Mouse (Mus musculus): Measurements from ENCODE around the gene Mmel1. TPM values are rescaled to one million over a fixed set of nuclear protein-coding genes. Genes with fewer than 3 reads are reported as not detected.
A peak's percentile ranks its signal among the peaks of the same experiment; 100 is the strongest.

Gene Mmel1
- polyA plus RNA-seq, 1 experiment from 2014 or later: not detected

DNA sequence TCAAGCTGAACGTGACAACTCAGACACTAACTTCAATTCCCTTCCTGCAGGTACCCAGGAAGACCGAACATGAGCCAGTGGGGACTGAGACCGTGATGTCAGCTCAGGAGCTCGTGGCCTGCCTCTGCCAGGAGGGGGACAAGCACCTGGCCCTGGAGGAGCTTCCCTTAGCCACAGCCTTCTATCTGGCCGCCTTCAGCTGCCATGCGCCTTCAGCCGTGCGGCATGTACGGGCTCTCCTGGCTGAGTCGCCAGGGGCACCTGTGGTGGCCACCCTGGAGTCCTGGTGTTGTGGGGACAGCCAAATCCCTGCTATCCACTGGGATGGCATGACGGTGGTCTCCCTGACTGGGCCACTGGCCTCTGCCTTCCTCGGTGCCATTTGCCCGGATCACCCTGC lies 30.6 kb upstream of the Mmel1 start:
- ATAC-seq (replicated peaks; ENCODE audit: low FRiP score, low TSS enrichment, low read depth): peak; percentile 23; the same call in 1 of the 2 replicates

DNA sequence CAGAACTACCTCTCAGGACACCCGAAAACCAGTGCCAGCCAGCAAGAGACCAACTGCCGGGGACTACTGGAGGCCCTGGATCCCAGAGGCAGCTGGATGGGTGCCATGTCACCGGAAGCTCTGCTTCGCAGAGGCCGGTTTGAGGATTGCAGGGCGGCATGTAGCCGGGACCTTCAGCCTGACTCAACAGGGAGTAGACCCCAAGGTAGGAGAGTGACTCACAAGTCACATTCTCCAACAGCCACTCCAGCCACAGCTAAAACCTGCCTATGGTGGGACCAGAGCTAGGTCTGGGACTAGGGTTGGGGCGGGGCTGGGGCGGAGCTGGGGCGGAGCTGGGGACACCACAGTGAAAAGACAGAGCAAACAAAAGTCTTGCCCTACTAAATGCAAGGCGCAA lies 30.0 kb upstream of the Mmel1 start:
- Histone ChIP-seq H3K9me3 (ENCODE audit: control insufficient read depth, low read length) (no peaks in the 10 kb centered on the region), H3K4me2 (ENCODE audit: low read length) (no peak overlapping the region), H3K27me3 (replicated peaks; ENCODE audit: control insufficient read depth, insufficient read depth, low read length) (no peaks in the 10 kb centered on the region), H3K4me1 (replicated peaks; ENCODE audit: control insufficient read depth, insufficient read depth, low read length) (no peaks in the 10 kb centered on the region), H3K27ac (ENCODE audit: low read depth) (no peak overlapping the region), H3K36me3 (ENCODE audit: control insufficient read depth, insufficient read depth, low read length) (no peaks in the 10 kb centered on the region), H3K9ac (ENCODE audit: low read length) (no peak overlapping the region), H3K4me3 (ENCODE audit: low read depth, low read length) (no peak overlapping the region)
- DNase-seq (ENCODE audit: low spot score) (no peak), ATAC-seq (replicated peaks; ENCODE audit: low FRiP score, low TSS enrichment, low read depth) (peak; percentile 75)
- WGBS: 50% methylated on average over 11 of the region's 11 CpGs

More for the DNA sequence above, 30.6 kb upstream of the Mmel1 start:
- DNase-seq (ENCODE audit: low spot score): no peak
- Histone ChIP-seq H3K4me3 (ENCODE audit: low read depth, low read length) (no peak overlapping the region), H3K36me3 (ENCODE audit: control insufficient read depth, insufficient read depth, low read length) (no peaks in the 10 kb centered on the region), H3K27ac (ENCODE audit: low read depth) (no peak overlapping the region), H3K4me2 (ENCODE audit: low read length) (no peak overlapping the region), H3K9ac (ENCODE audit: low read length) (no peak overlapping the region), H3K9me3 (ENCODE audit: control insufficient read depth, low read length) (no peaks in the 10 kb centered on the region), H3K4me1 (replicated peaks; ENCODE audit: control insufficient read depth, insufficient read depth, low read length) (no peaks in the 10 kb centered on the region), H3K27me3 (replicated peaks; ENCODE audit: control insufficient read depth, insufficient read depth, low read length) (no peaks in the 10 kb centered on the region)
- WGBS: 89% methylated on average over 13 of the region's 13 CpGs

DNA sequence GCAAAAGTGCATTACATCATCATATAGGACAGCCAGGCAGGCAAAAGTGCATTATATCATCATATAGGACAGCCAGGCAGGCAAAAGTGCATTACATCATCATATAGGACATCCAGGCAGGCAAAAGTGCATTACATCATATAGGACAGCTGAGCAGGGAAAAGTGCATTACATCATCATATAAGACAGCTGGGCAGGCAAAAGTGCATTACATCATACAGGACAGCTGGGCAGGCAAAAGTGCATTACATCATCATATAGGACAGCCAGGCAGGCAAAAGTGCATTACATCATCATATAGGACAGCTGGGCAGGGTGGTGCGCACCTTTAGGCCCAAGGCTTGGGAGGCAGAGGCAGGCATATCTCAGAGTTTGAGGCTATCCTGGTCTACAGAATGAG lies 16.7 kb upstream of the Mmel1 start:
- Histone ChIP-seq H3K27me3 (replicated peaks; ENCODE audit: control insufficient read depth, insufficient read depth, low read length) (peaks cover 28% of the 10 kb centered on the region), H3K4me3 (ENCODE audit: low read depth, low read length) (no peak overlapping the region), H3K36me3 (ENCODE audit: control insufficient read depth, insufficient read depth, low read length) (no peaks in the 10 kb centered on the region), H3K4me1 (replicated peaks; ENCODE audit: control insufficient read depth, insufficient read depth, low read length) (0 out of 2 replicates have a peak, but pooled peaks cover 3% of the 10 kb centered on the region), H3K4me2 (ENCODE audit: low read length) (no peak overlapping the region), H3K27ac (ENCODE audit: low read depth) (no peak overlapping the region), H3K9me3 (ENCODE audit: control insufficient read depth, low read length) (no peaks in the 10 kb centered on the region), H3K9ac (ENCODE audit: low read length) (no peak overlapping the region)
- ATAC-seq (replicated peaks; ENCODE audit: low FRiP score, low TSS enrichment, low read depth) (no peak), DNase-seq (ENCODE audit: low spot score) (no peak)
- 92% methylated on average over 1 of the region's 1 CpGs for WGBS

DNA sequence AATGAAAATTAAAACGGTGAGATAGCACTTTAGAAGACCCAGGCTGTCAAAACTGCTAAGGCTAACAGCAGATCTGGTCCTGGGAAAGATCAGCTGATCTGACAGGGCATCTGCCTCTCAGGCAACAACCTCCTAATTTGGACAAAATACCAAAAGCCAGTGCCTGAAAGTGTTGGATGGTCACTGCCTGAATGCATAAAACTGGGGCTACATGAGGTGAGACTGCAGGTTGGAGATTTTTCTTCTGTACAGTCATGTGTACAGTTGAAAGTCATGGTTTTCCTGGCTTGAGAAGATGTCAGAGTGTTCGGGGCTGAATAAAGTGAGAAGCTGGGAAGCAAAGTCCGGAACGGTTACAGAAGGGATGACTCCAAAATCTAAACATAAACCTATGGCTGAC lies 15.5 kb upstream of the Mmel1 start:
- no peak for DNase-seq (ENCODE audit: low spot score)

DNA sequence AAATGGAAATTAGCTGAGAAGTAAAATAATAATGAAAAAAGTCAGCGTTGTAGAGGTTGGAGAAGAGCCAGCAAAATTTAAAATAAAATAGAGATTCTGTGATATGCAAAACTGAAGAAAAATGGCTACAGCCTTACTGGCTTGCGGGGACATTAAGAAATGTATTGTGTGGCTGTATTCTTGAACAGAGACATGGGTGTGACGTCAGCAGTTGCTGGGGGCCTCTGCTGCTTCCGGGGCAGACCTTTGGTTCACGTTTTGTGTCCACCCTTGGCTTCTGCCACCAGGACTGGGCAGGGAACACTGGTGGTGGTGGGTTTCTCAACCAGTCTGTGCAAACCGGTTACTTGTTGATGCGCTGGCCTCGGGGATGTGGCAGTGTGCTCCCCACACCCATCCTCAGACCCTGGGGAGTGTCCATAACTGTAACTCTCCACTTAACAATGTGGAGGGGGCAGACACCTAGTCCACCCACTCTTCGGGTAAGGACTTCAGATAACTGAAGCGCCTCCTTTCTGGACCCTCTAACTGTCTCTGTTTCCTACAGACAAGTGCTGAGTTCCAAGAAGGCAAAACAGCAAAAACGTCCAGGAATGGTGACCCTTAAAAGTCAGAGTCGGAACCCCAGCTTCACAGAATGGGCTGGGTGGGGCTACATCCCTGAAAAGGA lies 14.6 kb upstream of the Mmel1 start:
- Histone ChIP-seq H3K27me3 (replicated peaks; ENCODE audit: control insufficient read depth, insufficient read depth, low read length) (peaks cover 28% of the 10 kb centered on the region), H3K9me3 (ENCODE audit: control insufficient read depth, low read length) (no peaks in the 10 kb centered on the region), H3K4me1 (replicated peaks; ENCODE audit: control insufficient read depth, insufficient read depth, low read length) (0 out of 2 replicates have a peak, but pooled peaks cover 3% of the 10 kb centered on the region), H3K36me3 (ENCODE audit: control insufficient read depth, insufficient read depth, low read length) (no peaks in the 10 kb centered on the region), H3K4me3 (ENCODE audit: low read depth, low read length) (no peak overlapping the region), H3K9ac (ENCODE audit: low read length) (no peak overlapping the region), H3K4me2 (ENCODE audit: low read length) (no peak overlapping the region), H3K27ac (ENCODE audit: low read depth) (no peak overlapping the region)
- DNase-seq (ENCODE audit: low spot score): no peak
- no peak for ATAC-seq (replicated peaks; ENCODE audit: low FRiP score, low TSS enrichment, low read depth)
- WGBS: 54% methylated on average over 12 of the region's 12 CpGs

More for the DNA sequence above, 15.5 kb upstream of the Mmel1 start:
- WGBS: 60% methylated on average over 4 of the region's 4 CpGs
- Histone ChIP-seq H3K36me3 (ENCODE audit: control insufficient read depth, insufficient read depth, low read length) (no peaks in the 10 kb centered on the region), H3K27ac (ENCODE audit: low read depth) (no peak overlapping the region), H3K9me3 (ENCODE audit: control insufficient read depth, low read length) (no peaks in the 10 kb centered on the region), H3K4me3 (ENCODE audit: low read depth, low read length) (no peak overlapping the region), H3K4me1 (replicated peaks; ENCODE audit: control insufficient read depth, insufficient read depth, low read length) (0 out of 2 replicates have a peak, but pooled peaks cover 3% of the 10 kb centered on the region), H3K27me3 (replicated peaks; ENCODE audit: control insufficient read depth, insufficient read depth, low read length) (peaks cover 28% of the 10 kb centered on the region), H3K9ac (ENCODE audit: low read length) (no peak overlapping the region), H3K4me2 (ENCODE audit: low read length) (no peak overlapping the region)
- ATAC-seq (replicated peaks; ENCODE audit: low FRiP score, low TSS enrichment, low read depth): no peak

DNA sequence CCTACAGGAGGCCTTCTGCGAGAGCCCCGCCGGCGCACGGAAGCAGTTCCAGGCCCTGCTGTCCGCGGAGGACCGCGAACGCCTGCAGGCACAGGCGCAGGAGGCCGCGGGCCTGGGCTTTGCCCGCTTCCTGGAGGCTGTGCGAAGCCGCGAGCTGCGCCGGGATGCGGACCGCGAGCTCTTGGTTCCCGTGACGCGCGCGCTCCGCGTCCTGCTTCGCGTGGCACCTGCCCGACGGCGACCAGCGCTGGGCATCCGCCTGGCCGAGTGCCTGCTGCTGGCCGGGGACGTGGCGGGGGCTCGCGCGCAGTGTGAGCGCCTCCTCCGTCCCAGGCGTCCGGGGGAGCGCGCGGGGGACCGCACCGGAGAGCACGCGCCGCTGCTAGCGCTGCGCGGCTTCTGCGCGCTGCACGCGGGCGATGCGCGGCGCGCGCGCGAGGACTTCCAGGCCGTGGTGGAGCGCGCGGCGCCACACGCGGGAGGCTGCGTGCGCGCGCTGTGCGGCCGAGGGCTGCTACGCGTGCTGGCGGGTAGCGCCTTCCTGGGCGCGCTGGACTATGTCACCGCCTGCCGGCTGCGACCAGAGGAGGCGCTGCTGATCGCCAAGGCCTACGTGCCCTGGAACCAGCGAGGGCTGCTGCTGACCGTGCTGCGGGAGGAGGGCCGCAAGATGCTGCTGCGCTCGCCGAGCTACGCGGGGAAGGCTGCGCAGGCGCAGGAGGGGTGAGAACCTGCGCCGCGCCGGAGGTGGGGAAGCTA lies 13.5 kb upstream of the Mmel1 start:
- H3K36me3 ChIP-seq (ENCODE audit: control insufficient read depth, insufficient read depth, low read length): no peaks in the 10 kb centered on the region
- ATAC-seq (replicated peaks; ENCODE audit: low FRiP score, low TSS enrichment, low read depth): peak; percentile 92
- H3K27me3 ChIP-seq (replicated peaks; ENCODE audit: control insufficient read depth, insufficient read depth, low read length): peaks cover 28% of the 10 kb centered on the region
- no peaks in the 10 kb centered on the region for H3K9me3 ChIP-seq (ENCODE audit: control insufficient read depth, low read length)
- H3K9ac ChIP-seq (ENCODE audit: low read length): peak overlapping the region; percentile 35
- peak overlapping the region; percentile 72 for H3K4me2 ChIP-seq (ENCODE audit: low read length)
- H3K4me1 ChIP-seq (replicated peaks; ENCODE audit: control insufficient read depth, insufficient read depth, low read length): 0 out of 2 replicates have a peak, but pooled peaks cover 3% of the 10 kb centered on the region
- peak overlapping the region; percentile 43 for H3K4me3 ChIP-seq (ENCODE audit: low read depth, low read length)
- DNase-seq (ENCODE audit: low spot score): peak; percentile 88
- H3K27ac ChIP-seq (ENCODE audit: low read depth): no peak overlapping the region
- under 1% methylated on average over 110 of the region's 110 CpGs for WGBS

DNA sequence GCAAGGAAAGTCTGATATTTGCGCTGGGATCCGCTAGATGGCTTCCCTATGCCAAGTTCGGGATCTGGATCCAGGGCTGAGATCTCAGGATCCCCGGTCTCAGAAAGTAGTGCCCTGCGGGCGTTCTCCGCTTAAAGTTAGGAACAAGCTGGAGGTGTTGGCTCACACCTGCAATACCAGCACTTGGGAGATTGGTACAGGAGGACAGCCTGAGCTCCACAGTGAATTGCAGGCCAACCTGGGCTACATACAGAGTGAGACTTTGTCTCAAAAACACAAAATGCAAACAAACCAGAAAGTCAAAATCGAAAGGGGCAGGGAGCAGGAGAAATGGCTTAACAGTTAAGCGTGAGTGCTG lies 12.9 kb upstream of the Mmel1 start:
- H3K4me2 ChIP-seq (ENCODE audit: low read length): peak overlapping the region; percentile 72
- H3K4me3 ChIP-seq (ENCODE audit: low read depth, low read length): peak overlapping the region; percentile 43
- DNase-seq (ENCODE audit: low spot score): no peak
- H3K9ac ChIP-seq (ENCODE audit: low read length): peak overlapping the region; percentile 35
- H3K36me3 ChIP-seq (ENCODE audit: control insufficient read depth, insufficient read depth, low read length): no peaks in the 10 kb centered on the region
- 0 out of 2 replicates have a peak, but pooled peaks cover 3% of the 10 kb centered on the region for H3K4me1 ChIP-seq (replicated peaks; ENCODE audit: control insufficient read depth, insufficient read depth, low read length)
- H3K9me3 ChIP-seq (ENCODE audit: control insufficient read depth, low read length): no peaks in the 10 kb centered on the region
- H3K27ac ChIP-seq (ENCODE audit: low read depth): no peak overlapping the region
- ATAC-seq (replicated peaks; ENCODE audit: low FRiP score, low TSS enrichment, low read depth): no peak
- peaks cover 28% of the 10 kb centered on the region for H3K27me3 ChIP-seq (replicated peaks; ENCODE audit: control insufficient read depth, insufficient read depth, low read length)
- WGBS: 16% methylated on average over 9 of the region's 9 CpGs

DNA sequence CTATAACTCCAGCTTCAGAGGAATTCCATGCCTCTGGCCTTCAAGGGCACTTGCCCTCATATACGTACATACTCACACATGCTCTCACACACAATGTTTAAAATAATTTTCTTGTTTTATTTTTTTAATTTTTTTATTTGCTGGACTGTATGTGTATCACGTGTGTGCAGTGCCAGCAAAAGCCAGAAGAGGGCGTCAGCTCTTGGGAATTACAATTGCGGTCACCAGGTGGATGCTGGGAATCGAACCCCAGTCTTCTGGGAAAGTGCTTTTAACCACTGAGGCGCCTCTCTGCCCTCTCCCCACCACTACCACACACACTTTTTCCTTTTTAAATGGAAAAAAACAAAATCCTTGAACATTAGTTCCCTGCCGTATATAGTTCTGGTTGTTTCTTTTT lies 12.5 kb upstream of the Mmel1 start:
- no peak overlapping the region; the same call in 1 of the 2 replicates for H3K4me3 ChIP-seq (ENCODE audit: low read depth, low read length)
- 0 out of 2 replicates have a peak, but pooled peaks cover 3% of the 10 kb centered on the region for H3K4me1 ChIP-seq (replicated peaks; ENCODE audit: control insufficient read depth, insufficient read depth, low read length)
- H3K27me3 ChIP-seq (replicated peaks; ENCODE audit: control insufficient read depth, insufficient read depth, low read length): peaks cover 28% of the 10 kb centered on the region
- no peak for ATAC-seq (replicated peaks; ENCODE audit: low FRiP score, low TSS enrichment, low read depth)
- no peak overlapping the region for H3K9ac ChIP-seq (ENCODE audit: low read length)
- no peaks in the 10 kb centered on the region for H3K9me3 ChIP-seq (ENCODE audit: control insufficient read depth, low read length)
- H3K4me2 ChIP-seq (ENCODE audit: low read length): peak overlapping the region; percentile 72
- DNase-seq (ENCODE audit: low spot score): no peak
- 88% methylated on average over 7 of the region's 7 CpGs for WGBS
- H3K36me3 ChIP-seq (ENCODE audit: control insufficient read depth, insufficient read depth, low read length): no peaks in the 10 kb centered on the region
- H3K27ac ChIP-seq (ENCODE audit: low read depth): no peak overlapping the region

Measured in intestine, embryonic 14.5 days (tissue).